Mouse (Mus musculus) liver, adult 2 months (tissue): ENCODE results near the gene Wdr47.

Source experiments
- CTCF ChIP-seq: fragments of 200-500 bp; IDR thresholded peaks from 2 replicates; pipeline ENCODE4 v1.5.1; 2011; ENCODE audit warnings: low read depth, low read length, control low read depth
- POLR2A ChIP-seq: fragments of 200-500 bp; IDR thresholded peaks from 2 replicates; pipeline ENCODE4 v1.6.1; 2011; ENCODE audit warnings: low read length, control low read depth; ENCODE audit not compliant: insufficient read depth; ENCODE audit errors: extremely low read depth

DNA sequence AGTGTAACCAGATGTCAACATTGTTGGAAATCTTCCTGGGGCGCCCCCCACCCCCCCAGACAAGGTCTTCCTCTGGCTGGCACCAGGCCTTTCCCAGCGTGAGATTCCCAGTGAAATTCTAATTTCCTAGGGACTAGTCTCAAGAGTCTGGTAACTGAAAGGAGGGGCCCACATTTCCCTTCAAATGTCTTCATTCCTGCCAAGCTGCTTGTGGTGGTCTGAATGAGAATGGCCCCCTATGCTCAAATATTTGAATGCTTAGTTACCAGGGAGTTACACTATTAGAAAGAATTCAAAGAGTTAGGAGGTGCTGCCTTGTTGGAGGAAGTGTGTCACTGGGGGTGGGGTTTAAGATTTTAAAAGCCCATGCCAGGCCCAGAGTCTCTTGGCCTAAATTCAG is 2.6 kb upstream of the Wdr47 start:
- no peak for TF ChIP-seq CTCF
- no peak for TF ChIP-seq POLR2A
